Mouse (Mus musculus): ENCODE data around the gene Tmcc3.

Gene Tmcc3

DNA sequence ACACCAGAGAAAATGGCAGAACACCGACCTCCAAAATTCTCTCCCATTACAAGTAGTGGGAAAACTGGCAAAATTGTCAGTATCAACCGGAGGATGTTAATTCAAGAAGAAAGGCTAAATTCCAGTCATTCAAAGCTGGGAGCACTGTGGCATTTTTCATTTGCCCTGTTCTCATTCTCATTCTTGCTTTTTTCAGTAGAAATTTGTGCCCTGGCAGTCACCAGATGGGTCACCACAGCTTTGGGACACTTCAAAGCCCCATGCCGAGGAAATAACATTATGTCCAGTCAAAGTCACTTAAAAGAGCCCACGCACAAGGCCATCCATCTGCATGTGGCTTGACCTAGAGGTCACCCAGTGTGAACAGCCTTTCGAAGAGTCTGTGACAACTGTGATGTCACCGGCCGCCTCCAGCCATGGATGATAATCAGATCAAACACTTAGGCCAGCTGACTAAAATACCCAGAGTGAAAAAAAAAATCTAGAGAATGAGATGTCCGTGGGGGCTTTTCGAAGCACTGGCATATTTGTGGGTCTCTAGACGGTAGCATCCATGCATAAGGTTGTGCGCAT, 319.9 kb downstream of the Tmcc3 start:
- no peak for DNase-seq (ENCODE audit: low spot score in 2 of 2)

DNA sequence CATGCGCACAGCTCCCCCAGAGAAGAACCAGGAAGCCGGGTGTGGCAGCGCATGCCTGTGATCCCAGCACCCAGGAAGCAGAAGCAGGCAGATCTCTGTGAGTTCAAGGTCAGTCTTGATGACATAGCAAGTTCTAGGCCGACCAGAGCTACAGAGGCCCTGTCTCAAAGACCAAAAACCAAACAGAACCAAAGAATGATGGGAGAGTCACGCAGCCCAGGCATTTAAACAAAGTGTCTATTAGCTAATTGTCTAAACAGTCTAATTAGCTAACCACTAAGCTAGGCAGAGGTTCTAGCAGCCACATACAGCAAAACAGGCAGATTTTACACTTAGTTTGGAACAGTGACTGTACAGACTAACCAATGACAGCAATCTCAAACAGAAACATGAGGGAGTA, 320.5 kb downstream of the Tmcc3 start:
- no peak for DNase-seq (ENCODE audit: low spot score in 2 of 2)

DNA sequence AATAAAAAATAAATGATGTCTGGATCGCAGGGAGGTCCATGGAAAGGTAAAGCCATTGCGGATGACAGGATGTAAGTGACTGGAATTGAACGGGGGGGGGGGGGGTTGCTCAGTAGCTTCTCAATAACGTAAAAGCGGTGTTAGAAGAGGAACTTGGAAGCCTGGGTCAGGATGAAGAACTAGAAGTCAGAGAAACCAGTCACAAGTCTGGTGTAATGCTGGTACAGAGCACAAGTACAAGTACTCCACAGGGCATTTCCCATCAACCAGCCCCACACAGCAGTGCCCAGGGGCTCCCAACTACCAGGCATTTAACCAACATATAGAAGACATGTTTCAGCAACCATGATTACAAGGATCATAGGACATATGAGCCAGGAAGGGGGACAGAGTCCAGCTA, 326.9 kb downstream of the Tmcc3 start:
- no peak for DNase-seq (ENCODE audit: low spot score in 2 of 2)

DNA sequence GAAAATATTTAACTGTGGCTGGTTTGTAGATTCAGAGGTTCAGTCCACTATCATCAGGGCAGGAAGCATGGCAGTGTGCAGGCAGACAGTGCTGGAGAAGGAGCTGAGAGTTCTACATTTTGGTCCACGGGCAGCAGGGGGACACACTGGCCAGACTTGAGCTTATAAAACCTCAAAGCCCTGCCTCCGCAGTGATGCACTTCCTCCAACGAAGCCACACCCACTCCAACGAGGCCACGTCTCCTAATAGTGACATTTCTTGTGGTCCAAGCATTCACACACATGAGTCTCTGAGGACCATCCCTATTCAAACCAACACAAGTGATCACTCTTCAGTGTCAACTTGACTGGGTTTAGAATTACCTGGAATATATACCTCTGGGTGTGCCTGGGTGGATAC, 327.5 kb downstream of the Tmcc3 start:
- DNase-seq (ENCODE audit: low spot score in 2 of 2) = no peak

DNA sequence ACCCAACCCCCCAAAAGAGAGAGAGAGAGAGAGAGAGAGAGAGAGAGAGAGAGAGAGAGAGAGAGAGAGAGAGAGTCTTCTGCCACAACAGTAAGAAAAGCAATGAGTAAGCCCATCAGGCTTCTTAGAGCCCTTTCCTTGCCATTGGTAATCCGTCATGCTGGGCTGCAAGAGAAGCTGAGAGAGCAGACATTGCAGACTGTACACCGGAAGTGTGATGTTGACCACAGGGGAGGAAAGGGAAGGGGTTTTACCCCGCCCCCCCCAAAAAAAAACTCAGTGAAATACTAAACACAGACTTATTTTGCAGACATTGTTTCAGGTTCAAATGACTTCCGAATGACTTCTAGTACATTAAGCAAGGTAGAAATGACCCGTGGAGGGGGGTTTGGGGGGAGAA, 328.3 kb downstream of the Tmcc3 start:
- DNase-seq (ENCODE audit: low spot score in 2 of 2) = no peak

Measured in left cerebral cortex, adult 9 months (tissue).